Mouse (Mus musculus) frontal cortex, postnatal 25 days (tissue): ENCODE data around the gene Gba.
"Not testable (repeated sequence)": the region's sequence is repeated elsewhere in the genome, so short reads cannot be mapped to it uniquely, and the experiment has no call there.

ENCODE experiments used
- DNase-seq, 2 experiments: peaks; one replicate each; pipeline ENCODE4 v3.0.0; 2022; ENCODE audit warnings: low spot score in 2 of 2

The Gba gene

DNA sequence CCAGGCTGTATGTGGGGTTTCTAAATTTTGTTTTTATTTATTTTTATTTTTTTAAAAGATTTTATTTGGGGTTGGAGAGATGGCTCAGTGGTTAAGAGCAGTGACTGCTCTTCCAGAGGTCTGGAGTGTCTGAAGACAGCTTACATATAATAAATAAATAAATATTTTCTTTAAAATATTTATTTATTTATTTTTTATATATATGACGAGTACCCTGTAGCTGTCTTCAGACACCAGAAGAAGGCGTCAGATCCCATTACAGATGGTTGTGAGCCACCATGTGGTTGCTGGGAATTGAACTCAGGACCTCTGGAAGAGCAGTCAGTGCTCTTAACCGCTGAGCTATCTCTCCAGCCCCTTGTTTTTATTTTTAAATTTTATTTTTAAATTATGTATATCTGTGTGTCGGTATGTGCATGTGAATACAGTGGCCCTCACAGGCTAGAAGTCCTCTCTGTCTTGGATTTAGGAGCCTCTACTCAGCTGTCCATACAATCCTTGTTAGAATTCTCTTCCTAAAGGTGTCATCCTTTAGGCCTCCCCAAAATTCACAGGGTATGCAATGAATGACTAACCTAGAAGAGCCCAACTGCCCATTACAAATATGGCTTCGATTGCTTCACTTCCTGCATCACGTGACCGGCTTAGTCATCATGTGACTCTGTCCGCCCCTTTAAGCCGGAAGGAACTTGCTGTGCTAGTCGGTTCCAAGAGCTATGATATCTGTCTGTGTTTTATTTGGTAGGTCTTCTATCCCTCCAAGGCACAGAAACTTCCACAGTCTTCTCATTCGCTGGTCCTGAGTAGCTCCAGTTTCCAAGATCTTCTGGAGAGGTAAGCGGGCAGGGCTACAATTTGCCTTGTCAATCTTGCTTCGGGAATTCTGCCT is at the start of gene Gba:
TSS of gene Gba (plus strand) at position 676 of the 889 bp plus-strand sequence.
- peak; percentile 78 to 84 for DNase-seq

DNA sequence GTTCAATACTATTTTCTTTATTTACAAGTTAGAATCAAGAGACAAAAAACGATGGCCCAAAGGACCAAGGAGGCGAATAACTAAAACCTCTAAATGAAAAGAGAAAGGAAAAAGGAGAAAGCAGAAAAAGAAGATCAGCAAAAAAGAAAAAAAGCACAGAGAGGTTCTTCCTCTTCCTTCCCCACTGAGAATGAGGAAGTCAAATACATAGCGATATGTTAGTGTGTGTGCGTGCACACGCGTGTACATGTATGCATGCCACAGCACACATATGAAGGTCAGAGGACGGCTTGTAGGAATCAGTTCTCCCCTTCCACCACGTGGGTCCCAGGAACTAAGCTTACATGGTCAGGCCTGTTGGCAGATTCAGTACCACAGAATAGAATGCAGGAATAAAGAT is 45.8 kb upstream of the Gba start:
- DNase-seq, result no peak

DNA sequence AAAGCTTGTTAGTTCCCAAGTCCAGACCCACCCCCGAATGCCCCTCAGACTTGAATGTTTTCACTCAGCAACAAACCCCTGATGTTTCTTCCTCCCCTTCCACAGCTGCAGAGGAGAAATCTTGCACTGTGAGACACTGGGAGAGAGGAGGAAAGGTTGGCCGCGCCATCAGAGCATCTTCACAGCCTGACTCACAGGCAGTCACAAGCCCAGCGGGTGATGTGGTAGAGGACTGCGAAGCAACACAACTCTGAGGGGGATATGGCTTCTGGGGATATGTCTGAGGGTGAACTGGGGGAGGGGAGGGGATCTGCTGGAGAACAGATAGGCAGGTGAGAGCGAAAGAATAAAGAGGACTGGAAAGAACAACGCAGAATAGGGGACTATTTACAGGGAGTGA is 44.1 kb upstream of the Gba start:
- no peak for DNase-seq

DNA sequence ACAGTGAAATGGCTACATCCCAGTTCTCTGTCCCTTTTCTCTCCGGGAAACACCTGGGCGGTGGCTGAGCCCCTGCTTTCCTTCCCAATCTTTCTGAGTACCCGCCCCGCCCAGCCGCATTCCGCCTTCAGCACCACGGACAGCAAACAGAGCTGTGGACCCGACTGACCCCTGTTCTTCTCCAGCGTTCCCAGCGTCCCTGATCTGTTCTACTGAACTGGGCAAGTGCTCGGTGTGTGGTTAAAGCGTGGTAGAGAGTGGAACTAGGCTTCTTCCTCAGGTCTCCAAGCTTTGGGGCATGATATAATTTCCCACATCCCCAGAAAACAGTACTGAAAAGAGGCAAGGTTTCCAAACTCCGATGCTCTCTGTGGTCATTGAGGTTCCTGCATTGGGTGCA is 43.5 kb upstream of the Gba start:
- no peak for DNase-seq

DNA sequence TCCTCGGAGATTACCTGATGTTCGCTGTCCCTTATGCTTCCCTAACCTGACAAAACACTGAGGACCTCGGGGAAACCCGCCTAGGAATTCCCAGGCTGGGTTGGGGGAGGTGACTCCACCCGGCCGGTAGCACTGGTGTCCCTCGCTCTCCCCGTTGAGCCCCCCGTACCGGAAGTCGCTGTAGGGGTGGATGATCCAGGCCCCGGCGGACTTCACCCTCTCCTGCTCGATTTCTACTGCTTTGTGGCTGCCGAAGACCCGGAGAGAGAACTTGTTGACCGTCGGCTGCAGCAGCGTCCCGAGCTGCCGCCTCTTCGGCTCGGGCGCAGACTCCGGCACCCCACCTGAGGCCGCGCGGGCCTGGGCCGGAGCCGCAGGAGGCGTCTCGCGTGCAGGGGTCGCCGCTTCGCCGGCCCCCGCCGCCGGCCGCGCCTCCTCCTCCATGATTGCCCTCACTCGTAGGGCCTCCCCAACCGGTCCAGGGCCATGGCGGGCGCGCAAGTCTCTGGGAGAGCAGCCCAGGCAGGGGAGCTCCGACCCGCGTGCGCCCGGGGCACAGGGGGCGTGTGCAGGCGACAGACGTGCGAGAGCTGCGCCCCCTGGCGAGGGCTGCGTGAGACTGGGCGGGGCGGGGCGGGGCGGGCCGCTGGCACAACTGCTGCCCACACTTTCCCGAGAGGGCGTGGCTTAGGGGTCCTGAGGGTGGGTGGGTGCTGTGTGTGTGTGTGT is 42.9 kb upstream of the Gba start, which contains the start of gene Hcn3:
TSS of gene Hcn3 (minus strand) at position 581 of the 729 bp plus-strand sequence.
- DNase-seq, result peak; percentile 28 to 51

DNA sequence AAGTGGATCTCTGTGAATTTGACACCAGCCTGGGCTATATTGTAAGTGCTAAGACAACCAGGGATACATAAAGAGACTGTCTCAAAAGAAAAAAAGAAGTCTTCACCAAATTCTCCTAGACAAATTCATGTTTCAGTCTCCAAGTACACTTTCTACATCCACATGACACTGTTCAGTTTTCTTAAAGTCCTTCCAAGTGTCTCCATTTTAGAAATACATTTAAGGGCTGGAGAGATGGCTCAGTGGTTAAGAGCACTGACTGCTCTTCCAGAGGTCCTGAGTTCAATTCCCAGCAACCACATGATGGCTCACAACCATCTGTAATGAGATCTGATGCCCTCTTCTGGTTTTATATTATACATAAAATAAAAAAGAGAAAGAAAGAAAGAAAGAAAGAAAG is 41.5 kb upstream of the Gba start:
- DNase-seq, result not testable (repeated sequence)

DNA sequence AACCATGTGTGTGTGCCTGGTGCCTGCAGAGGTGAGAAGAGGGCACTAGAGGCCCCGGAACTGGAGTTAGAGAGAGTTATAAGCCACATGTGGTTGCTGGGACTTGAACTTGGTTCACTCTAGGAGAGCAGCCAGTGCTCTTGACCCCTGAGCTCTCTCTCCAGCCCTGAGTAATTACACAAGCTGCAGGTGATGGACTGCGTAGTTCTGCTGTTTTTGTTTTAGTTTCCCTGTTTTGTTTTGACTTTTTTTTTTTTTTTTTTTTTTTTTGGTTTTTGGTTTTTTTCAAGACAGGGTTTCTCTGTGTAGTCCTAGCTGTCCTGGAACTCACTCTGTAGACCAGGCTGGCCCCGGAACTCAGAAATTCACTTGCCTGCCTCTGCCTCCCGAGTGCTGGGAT is 40.9 kb upstream of the Gba start:
- DNase-seq, result no peak

DNA sequence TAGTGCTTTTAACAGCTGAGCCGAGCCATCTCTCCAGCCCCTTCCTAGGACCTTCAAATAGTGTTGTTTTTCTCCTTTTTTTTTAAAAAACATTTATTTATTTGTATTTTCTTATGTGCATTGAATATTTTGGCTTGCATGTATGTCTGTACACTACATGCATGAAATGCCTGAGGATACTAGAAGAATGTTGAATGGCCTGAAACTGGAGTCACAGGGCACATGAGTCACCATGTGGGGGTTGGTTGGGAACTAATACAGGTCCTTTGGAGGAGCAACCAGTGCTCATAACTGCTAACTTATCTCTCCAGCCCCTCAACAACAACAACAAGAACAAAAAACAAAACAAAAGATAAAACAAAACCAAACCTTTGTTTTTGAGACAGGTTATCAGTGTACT is 39.6 kb upstream of the Gba start:
- DNase-seq, result no peak

DNA sequence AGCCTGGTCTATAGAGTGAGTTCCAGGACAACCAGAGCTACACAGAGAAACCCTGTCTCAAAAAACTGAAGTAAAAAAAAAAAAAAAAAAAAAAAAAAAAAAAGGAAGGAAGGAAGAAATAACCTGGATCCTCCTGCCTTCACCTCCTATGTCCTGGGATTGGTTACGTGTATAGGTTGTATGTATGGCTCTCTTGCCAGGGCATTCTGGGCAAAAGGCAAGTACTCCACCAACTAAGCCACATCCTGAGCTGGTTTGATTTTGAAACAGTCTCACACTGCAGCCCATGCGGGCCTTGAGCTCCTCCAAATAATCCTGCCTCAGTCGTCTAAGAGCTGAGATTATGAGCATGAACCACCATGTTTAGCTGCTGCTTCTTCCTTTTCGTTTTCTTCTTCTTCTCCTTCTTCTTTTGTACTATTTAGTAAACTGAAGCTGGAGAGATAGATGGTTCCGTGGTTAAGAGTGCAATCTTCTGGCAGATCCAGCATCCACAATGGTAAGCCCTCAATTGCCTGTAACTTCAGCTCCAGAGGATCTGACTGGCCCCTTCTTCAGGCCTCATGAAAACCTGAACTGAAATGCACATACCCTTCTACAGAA is 39.0 kb upstream of the Gba start:
- DNase-seq, result no peak

DNA sequence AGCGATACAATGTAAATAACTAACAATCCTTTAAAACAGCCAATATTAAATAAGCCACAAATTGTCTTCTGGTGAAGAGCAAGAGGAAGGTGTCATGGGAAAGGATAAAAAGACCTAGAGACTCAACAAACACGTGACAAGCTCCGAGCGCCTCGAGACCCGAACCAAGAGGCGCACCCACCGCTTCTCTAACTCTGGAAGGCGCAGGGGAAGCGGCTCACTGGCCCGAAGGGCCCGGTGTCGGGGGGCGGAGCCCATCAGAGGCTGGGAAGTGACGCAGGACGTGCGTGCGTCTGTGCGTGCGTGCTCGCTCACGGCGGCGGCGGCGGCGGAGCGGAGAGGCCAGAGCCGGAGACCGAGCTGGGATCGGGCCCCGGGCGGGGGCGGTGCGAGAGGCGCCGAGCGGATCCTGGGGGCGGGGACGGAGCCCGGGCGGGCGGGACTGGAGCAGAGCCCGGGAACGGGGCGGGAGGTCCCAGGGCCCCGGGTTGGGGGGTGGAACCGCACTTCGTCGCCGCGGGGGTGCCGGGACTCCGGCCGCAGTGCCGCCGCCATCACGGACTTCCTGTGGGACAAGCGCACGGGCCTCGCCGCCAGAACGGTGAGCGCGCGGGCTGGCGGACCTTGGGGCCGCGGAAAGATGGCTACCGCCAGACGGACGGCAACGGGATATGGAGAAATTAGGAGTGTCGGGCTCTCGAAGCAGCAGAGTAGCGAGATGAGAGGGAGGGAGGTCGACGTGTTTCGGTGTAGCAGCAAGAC is 38.0 kb upstream of the Gba start, which contains the start of gene Clk2:
TSS of gene Clk2 (plus strand) at position 290 of the 762 bp plus-strand sequence.
- DNase-seq, result peak; percentile 77 to 89

DNA sequence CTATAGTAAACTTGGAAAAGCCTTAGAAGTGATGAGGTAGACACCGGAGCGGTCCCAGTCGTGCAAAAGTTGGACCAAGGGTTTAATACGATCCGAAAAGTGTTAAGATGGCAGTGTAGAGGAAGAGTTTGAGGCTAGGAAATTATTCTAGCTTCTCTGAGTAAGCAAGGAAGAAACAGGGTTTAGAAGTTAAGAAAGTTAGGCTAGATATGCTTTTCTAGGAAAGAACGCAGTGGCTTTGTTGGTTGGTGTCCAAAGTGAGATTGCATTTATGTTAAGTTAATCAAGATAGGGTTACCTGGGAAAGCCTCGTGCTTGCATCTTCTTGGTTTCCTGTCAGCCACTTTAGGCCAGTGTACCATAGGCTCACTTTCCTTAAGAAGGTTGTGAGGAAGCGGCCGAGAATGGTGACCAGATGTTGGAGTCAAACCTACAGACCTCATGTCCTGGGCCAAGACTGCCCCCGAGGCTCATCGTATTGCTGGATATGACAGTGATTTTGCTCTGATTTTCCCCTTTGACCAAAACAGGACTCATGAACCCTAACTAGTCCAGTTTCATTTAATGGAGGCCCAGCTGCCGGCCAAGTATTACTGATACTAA is 37.4 kb upstream of the Gba start:
- DNase-seq, result no peak

DNA sequence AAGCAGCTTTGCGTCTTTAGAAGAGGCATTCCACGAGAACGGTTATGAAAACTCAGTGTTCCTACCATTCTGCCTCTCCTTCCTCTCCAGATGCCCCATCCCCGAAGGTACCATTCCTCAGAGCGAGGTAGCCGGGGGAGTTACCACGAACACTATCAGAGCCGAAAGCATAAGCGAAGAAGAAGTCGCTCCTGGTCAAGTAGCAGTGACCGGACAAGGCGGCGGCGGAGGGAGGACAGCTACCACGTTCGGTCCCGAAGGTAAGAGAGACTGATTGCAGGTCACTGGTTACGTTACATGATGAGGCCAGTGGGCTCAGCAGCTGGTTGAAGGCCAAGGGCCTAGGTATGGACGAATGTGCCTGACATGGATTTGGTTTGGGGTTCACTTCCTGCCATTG is 35.8 kb upstream of the Gba start:
- DNase-seq, result no peak

DNA sequence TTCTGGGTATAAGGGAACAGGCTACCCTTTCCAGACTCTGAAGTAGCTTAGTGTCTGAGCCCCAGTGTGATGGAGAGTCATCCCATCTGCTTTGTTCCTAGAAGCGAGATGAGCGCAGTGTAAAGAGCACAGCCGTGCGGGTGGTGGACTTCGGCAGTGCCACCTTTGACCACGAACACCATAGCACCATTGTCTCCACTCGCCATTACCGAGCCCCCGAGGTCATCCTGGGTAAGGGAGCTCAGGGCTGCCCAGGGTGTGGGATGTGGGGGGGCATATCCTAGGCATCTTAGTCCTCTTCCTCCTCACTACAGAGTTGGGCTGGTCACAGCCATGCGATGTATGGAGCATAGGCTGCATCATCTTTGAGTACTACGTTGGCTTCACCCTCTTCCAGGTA is 27.9 kb upstream of the Gba start:
- DNase-seq, result no peak

DNA sequence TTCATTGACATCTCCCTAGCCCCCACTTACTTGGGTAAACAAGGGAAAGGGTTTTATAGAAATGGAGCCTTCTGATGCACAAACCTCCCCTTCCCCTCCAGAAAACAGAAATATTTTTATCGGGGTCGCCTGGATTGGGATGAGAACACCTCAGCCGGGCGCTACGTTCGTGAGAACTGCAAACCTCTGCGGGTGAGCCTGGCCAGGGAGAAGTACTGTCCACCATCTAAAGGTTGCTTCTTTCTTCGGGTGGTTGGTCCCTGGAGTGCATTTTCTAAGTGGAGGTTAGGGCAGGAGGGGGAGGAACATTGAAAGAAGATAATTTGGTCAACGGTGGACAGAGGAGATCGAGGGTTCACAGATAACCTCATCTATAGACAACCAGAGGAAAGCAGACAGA is 27.2 kb upstream of the Gba start:
- DNase-seq, result no peak

DNA sequence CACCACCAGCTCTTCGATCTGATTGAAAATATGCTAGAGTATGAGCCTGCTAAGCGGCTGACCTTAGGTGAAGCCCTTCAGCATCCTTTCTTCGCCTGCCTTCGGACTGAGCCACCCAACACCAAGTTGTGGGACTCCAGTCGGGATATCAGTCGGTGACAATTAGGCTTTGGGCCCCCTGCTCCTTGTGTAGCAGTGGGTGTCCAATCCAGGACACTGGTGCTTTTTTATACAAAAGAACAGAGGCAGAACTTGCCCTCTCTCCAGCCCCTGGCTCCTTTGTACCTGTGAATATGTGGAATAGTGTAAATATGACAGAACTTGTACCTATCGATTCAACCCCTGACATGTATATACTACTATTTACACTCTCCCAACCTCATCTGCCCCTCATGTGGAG is 26.3 kb upstream of the Gba start:
- DNase-seq, result no peak

DNA sequence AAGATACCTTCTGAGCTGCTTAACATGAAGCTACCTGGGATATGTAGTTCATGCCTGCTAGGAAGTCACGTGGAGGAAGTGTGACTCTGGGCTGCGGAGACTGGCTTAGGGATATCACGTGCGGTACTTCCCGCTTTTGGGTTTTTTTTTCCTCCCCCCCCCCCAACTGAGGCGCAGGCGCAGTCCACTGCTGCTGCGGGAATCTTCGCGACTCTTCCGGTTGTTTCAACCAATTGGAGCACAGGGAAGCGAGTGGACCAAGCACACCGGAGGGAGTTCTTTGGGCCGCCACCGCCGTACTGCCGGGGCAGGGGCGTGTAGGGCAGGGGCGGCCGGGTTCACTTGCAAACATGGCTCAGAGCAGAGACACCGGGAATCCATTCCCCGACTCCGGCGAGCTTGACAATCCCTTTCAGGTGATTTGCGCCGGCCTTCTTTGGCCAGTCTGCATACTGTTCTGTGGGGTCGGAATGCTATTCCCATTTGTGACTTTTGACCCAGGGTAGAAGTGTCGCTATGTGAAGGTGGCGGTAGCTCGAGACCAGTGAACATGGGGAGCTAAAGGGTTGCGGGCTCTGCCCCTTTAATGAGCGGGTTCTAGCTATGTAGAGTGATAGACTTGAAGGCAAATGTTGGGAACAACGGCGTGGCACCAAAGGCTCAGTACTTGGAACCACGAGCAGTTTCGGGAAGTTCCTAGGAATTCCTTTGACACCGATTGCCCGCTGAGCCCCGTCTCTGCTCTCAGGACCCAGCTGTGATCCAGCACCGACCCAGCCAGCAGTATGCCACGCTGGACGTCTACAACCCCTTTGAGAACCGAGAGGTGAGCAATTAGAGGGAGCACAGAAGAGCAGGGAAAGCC is 25.3 kb upstream of the Gba start, which contains the start of gene Scamp3:
TSS of gene Scamp3 (plus strand) at position 232 of the 865 bp plus-strand sequence.
- peak; percentile 60 to 78 for DNase-seq

DNA sequence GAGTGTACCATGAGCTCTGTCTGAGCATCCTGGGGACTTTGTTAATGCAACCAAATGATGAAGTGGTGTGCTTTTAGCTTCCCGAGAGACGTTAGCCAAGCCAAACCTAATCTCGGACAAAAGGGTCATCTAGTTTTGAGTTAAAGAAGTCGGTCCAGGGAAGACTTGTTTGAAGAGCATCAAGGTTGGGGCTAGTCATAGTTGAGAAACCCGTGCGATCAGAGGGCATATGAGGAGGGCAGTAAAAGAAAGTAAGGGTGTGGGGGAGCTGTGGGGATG is 24.7 kb upstream of the Gba start:
- no peak for DNase-seq

DNA sequence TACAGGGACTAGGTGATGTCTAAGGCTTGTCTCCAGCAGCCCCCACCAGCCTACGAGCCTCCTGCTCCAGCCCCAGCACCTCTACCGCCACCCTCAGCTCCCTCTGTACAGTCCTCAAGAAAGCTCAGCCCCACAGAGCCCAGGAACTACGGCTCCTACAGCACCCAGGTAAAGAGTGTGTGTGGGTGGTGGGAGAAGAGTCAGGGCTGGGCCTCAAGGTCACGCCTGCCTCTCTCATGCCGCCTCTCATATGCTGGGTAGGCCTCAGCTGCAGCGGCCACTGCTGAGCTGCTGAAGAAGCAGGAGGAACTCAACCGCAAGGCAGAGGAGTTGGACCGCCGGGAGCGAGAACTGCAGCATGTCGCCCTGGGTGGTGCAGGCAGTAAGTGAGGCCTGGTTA is 23.7 kb upstream of the Gba start:
- no peak for DNase-seq

DNA sequence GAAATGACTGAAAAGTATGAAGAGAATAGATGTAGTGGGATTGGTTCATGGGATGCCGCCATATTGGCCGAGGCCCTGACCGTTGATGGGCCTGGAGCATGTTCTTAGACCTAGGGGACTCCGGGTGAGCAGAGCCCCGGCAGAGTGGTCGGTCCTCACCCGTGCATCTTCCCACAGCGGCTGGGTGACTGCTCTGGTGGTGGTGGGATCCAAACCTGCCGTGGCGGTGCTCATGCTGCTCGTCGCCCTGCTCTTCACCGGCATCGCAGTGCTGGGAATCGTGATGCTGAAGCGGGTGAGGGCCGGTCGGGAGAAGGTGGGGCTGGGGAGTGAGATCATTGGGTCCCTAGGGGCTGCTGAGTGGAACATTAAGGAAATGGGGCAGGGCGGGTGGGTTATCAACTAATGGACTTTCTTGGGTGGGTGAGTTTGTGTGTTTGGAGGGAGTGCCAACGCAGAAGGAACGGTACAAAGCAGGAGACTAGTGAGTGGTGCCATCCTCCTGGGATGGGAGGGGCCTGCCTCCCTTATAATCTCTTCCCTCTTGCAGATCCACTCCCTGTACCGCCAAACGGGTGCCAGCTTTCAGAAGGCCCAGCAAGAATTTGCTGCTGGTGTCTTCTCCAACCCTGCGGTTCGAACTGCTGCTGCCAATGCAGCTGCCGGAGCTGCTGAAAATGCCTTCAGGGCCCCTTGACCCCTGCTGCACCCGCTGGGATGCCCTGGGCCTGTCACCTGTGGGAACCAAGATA is 20.8 kb upstream of the Gba start:
- no peak for DNase-seq

DNA sequence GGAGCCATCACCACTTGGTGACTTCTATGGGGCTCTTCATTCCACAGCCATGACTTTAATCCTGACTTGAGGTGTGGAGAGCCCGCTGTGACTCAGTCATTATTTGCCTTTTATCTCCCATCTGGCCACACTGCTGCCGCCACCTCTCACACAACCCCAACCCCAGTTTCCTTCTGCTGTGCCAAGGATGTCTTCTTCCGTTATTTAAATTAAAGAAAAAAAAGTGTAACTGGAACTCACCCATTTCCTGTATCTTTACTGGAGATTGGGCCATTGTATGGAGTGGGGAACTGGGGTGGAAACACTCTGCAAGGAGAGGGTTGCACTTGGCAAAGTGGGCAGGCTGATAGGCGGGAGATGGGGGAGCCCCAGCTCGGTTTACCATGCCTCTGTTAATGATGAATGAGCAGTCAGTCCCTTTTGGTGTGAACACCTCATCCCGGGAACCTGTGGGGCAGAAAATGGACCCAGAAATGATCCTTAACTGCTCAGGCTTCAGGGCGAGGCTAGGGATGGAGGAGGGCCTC is 20.1 kb upstream of the Gba start:
- no peak for DNase-seq
